Mouse (Mus musculus): ENCODE data around the gene Sox12. TPM values are rescaled to one million over a fixed set of nuclear protein-coding genes. Genes with fewer than 3 reads are reported as not detected.
A peak's percentile ranks its signal among the peaks of the same experiment; 100 is the strongest.
"Not testable (repeated sequence)": the region's sequence is repeated elsewhere in the genome, so short reads cannot be mapped to it uniquely, and the experiment has no call there.

The Sox12 gene
- polyA plus RNA-seq, 1 experiment, result 3.2 TPM

GRCm38 (mm10) chr2:152359616-152360015, 38.2 kb downstream of the Sox12 start:
- H3K4me3 ChIP-seq (ENCODE audit: low read depth, low read length), result no peak overlapping the region
- WGBS, result 23% methylated on average over 5 of the region's 5 CpGs
- no peaks in the 10 kb centered on the region for H3K27me3 ChIP-seq (ENCODE audit: control insufficient read depth, insufficient read depth, low read length)
- H3K4me1 ChIP-seq (ENCODE audit: control insufficient read depth, insufficient read depth, insufficient read length, low read length), result peaks cover 27% of the 10 kb centered on the region; the same call in 1 of the 2 replicates
- TF ChIP-seq POLR2A (IDR thresholded peaks at IDR 0.05; ENCODE audit: low read depth, low read length) (no peak), CTCF (IDR thresholded peaks at IDR 0.05; ENCODE audit: extremely low read depth, insufficient read length, insufficient replicate concordance, low read depth, low read length) (no peak)
- H3K36me3 ChIP-seq (ENCODE audit: control insufficient read depth, insufficient read depth, low read length), result no peaks in the 10 kb centered on the region
- peak overlapping the region; percentile 82 for H3K27ac ChIP-seq (ENCODE audit: insufficient read depth, low read depth, low read length)

DNA sequence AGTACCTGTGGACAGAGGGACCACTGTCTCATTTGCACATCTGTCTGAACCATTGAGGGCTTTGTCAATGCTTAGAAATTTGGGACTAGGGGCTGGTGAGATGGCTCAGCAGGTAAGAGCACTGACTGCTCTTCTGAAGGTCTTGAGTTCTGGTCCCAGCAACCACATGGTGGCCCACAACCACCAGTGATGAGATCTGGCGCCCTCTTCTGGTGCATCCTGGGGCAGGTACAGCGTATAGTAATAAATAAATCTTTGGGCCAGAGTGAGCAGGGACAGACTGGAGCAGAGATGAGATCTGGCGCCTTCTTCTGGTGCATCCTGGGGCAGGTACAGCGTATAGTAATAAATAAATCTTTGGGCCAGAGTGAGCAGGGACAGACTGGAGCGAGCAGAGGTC, 38.9 kb downstream of the Sox12 start:
- peaks cover 26% of the 10 kb centered on the region; the same call in 1 of the 2 replicates for H3K4me1 ChIP-seq (ENCODE audit: control insufficient read depth, insufficient read depth, insufficient read length, low read length)
- H3K36me3 ChIP-seq (ENCODE audit: control insufficient read depth, insufficient read depth, low read length); H3K4me3 ChIP-seq (ENCODE audit: low read depth, low read length); H3K27me3 ChIP-seq (ENCODE audit: control insufficient read depth, insufficient read depth, low read length): not testable (repeated sequence)
- H3K27ac ChIP-seq (ENCODE audit: insufficient read depth, low read depth, low read length), result peak overlapping the region; percentile 70
- TF ChIP-seq CTCF (IDR thresholded peaks at IDR 0.05; ENCODE audit: extremely low read depth, insufficient read length, insufficient replicate concordance, low read depth, low read length), result peak; percentile 37; the same call in 1 of the 2 replicates
- 83% methylated on average over 5 of the region's 5 CpGs for WGBS

DNA sequence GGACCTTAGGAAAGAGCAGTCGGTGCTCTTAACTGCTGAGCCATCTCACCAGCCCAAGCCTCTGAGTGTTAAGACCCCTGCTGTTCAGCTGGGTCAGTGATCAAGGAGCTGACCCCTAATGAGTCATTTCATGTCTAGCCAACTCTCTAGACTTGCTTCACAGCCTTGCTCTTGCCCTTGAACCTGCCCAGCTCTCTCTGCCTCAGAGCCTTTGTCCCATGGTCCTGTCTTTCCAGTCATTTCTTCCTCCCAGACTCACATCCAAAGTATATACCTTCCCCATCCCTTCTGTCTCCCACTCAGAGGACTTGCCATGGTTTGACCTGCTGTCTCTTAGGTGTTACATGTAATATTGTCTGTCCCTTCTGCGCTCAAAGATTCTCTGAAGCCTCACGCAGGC, 40.6 kb downstream of the Sox12 start:
- H3K27me3 ChIP-seq (ENCODE audit: control insufficient read depth, insufficient read depth, low read length), result no peaks in the 10 kb centered on the region
- TF ChIP-seq CTCF (IDR thresholded peaks at IDR 0.05; ENCODE audit: extremely low read depth, insufficient read length, insufficient replicate concordance, low read depth, low read length) (no peak), POLR2A (IDR thresholded peaks at IDR 0.05; ENCODE audit: low read depth, low read length) (no peak)
- no peak overlapping the region for H3K27ac ChIP-seq (ENCODE audit: insufficient read depth, low read depth, low read length)
- H3K4me1 ChIP-seq (ENCODE audit: control insufficient read depth, insufficient read depth, insufficient read length, low read length), result peaks cover 23% of the 10 kb centered on the region; the same call in 1 of the 2 replicates
- 96% methylated on average over 3 of the region's 3 CpGs for WGBS
- no peak overlapping the region for H3K4me3 ChIP-seq (ENCODE audit: low read depth, low read length)
- no peaks in the 10 kb centered on the region for H3K36me3 ChIP-seq (ENCODE audit: control insufficient read depth, insufficient read depth, low read length)

GRCm38 (mm10) chr2:152349842-152350540, 47.9 kb downstream of the Sox12 start:
- 72% methylated on average over 8 of the region's 8 CpGs for WGBS
- Histone ChIP-seq H3K27me3 (ENCODE audit: control insufficient read depth, insufficient read depth, low read length) (no peaks in the 10 kb centered on the region), H3K36me3 (ENCODE audit: control insufficient read depth, insufficient read depth, low read length) (no peaks in the 10 kb centered on the region), H3K27ac (ENCODE audit: insufficient read depth, low read depth, low read length) (no peak overlapping the region), H3K4me3 (ENCODE audit: low read depth, low read length) (no peak overlapping the region), H3K4me1 (ENCODE audit: control insufficient read depth, insufficient read depth, insufficient read length, low read length) (no peaks in the 10 kb centered on the region)
- no peak for TF ChIP-seq POLR2A (IDR thresholded peaks at IDR 0.05; ENCODE audit: low read depth, low read length)

DNA sequence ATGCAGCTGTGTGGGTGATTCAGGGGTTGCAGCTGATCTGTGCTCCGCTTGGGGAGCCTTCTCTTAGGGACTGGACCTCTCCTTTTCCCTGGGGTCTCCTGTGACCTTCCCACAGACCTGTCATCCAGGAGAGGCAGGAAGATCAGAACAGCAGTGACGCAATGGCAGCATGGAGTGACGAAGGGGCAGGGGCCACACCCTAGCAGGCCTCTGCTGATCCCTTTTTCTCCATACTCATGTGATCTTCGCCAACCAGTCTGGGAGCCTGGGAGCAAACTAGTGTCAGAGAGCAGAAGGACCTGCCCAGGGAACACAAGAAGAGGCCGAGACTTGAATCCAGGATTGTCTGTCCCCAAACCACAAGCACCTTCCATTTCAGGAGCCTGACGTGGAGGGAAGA, 48.7 kb downstream of the Sox12 start:
- Histone ChIP-seq H3K27me3 (ENCODE audit: control insufficient read depth, insufficient read depth, low read length) (no peaks in the 10 kb centered on the region), H3K4me1 (ENCODE audit: control insufficient read depth, insufficient read depth, insufficient read length, low read length) (peaks cover 3% of the 10 kb centered on the region; the same call in 1 of the 2 replicates), H3K36me3 (ENCODE audit: control insufficient read depth, insufficient read depth, low read length) (no peaks in the 10 kb centered on the region), H3K27ac (ENCODE audit: insufficient read depth, low read depth, low read length) (no peak overlapping the region), H3K4me3 (ENCODE audit: low read depth, low read length) (no peak overlapping the region)
- TF ChIP-seq POLR2A (IDR thresholded peaks at IDR 0.05; ENCODE audit: low read depth, low read length) (no peak), CTCF (IDR thresholded peaks at IDR 0.05; ENCODE audit: extremely low read depth, insufficient read length, insufficient replicate concordance, low read depth, low read length) (no peak)
- WGBS, result 87% methylated on average over 6 of the region's 6 CpGs

GRCm38 (mm10) chr2:152347722-152348121, 50.1 kb downstream of the Sox12 start:
- Histone ChIP-seq H3K27me3 (ENCODE audit: control insufficient read depth, insufficient read depth, low read length) (no peaks in the 10 kb centered on the region), H3K27ac (ENCODE audit: insufficient read depth, low read depth, low read length) (no peak overlapping the region), H3K4me1 (ENCODE audit: control insufficient read depth, insufficient read depth, insufficient read length, low read length) (peaks cover 3% of the 10 kb centered on the region; the same call in 1 of the 2 replicates), H3K4me3 (ENCODE audit: low read depth, low read length) (no peak overlapping the region), H3K36me3 (ENCODE audit: control insufficient read depth, insufficient read depth, low read length) (no peaks in the 10 kb centered on the region)
- TF ChIP-seq POLR2A (IDR thresholded peaks at IDR 0.05; ENCODE audit: low read depth, low read length) (no peak), CTCF (IDR thresholded peaks at IDR 0.05; ENCODE audit: extremely low read depth, insufficient read length, insufficient replicate concordance, low read depth, low read length) (no peak)
- WGBS, result 82% methylated on average over 2 of the region's 2 CpGs

GRCm38 (mm10) chr2:152346776-152347465, 50.9 kb downstream of the Sox12 start:
- no peaks in the 10 kb centered on the region for H3K27me3 ChIP-seq (ENCODE audit: control insufficient read depth, insufficient read depth, low read length)
- WGBS, result 73% methylated on average over 9 of the region's 9 CpGs
- H3K27ac ChIP-seq (ENCODE audit: insufficient read depth, low read depth, low read length), result no peak overlapping the region
- no peaks in the 10 kb centered on the region for H3K36me3 ChIP-seq (ENCODE audit: control insufficient read depth, insufficient read depth, low read length)
- peaks cover 3% of the 10 kb centered on the region; the same call in 1 of the 2 replicates for H3K4me1 ChIP-seq (ENCODE audit: control insufficient read depth, insufficient read depth, insufficient read length, low read length)
- H3K4me3 ChIP-seq (ENCODE audit: low read depth, low read length), result no peak overlapping the region
- TF ChIP-seq CTCF (IDR thresholded peaks at IDR 0.05; ENCODE audit: extremely low read depth, insufficient read length, insufficient replicate concordance, low read depth, low read length) (no peak), POLR2A (IDR thresholded peaks at IDR 0.05; ENCODE audit: low read depth, low read length) (no peak)

Data from small intestine, adult 2 months (tissue).